Mouse (Mus musculus) embryo, embryonic 11.5 days (tissue): ENCODE data around the gene Rabgap1l.

Source experiments
- DNase-seq: peaks from one replicate; pipeline ENCODE4 v3.0.0-alpha.2; 2012; ENCODE audit warnings: low read depth, low spot score

The Rabgap1l gene

DNA sequence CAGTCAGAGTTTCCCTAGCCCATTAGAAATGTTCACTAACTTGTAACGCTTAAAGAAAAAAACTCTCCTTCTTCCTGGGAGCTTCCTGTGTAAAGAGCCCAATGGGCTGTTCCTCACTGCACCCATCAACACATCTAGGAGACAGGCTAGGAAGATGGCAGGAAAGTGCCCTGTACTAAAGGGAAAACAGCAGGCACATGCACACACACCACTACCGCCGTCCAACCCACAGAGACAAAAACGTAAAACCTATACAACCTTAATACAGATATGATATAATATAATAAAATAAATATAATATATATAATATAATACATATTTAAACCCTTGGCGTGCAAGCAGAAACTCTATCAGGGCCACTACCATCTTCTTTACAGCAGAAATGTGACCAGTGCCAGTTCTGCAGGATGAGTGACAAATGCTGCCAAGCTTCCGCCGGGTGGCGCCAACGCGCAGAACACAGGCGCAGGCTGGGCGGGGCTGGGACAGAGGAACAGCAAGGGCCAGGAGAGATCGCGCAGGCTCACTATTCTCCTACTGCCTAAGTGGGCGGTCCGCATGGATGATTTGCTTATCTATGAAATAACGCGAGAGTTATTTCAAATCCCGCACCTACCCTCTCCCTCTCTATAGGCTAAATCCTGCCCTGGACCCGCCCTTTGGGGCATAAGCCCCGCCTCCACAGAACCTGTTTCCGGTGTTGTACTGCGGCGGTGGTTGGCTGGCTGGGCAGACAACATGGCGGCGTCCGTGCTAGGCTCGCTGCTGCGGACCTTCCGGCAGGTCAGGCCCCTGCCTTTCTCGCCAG, 598.3 kb downstream of the Rabgap1l start, which contains the start of gene Mrps14:
Mrps14 (plus strand) TSS at position 687 of the 808 bp plus-strand sequence.
- peak; percentile 98 for DNase-seq

DNA sequence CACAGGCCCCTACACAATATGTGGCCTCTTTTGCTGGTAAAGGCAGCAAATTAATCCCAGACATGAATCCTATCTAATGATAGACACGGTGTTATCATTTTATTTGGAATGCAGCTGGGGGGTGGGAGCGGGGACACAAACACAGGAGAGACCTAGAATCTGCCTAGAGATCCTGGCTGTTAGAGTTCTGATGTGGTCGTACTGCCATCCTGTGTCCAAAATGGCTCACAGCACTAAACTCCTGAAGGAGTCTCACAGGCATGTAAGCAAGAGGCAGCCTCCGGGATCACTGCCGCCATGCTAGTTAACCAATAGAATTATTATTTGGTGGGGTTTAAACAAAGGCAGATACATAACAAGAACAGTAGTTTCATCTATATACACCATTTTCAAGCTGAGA, 608.5 kb downstream of the Rabgap1l start:
- peak; percentile 44 for DNase-seq

DNA sequence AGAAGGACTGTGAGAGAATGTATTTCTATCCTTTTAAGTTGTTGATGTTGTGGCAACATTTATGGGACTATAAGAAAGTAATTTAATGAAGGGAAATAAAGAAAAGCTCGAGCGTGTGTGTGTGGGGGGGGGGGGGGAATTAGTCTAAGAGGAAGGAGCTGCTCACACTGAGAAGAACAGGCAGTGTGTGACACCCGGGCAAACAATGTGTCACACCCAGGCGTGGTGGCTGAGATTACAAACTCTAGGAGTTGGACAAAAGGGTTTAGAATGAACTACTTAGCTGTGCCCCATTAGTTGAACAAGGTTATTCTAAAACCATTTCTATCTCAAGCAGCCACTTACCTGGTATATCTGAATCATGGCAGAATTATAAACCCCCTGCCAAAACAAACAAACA, 611.8 kb downstream of the Rabgap1l start:
- DNase-seq, result no peak

- no peak for DNase-seq
Measured at GRCm38 (mm10) chr1:160176903-160177302, 616.1 kb downstream of the Rabgap1l start.
